Mouse (Mus musculus): ENCODE measurements around the gene M1ap. TPM values are rescaled to one million over a fixed set of nuclear protein-coding genes. Genes with fewer than 3 reads are reported as not detected.

Gene M1ap
- polyA plus RNA-seq, 1 experiment from 2014 or later: 12.3 TPM

GRCm38 (mm10) chr6:82916459-82916858 lies 30.2 kb upstream of the M1ap start:
- peaks cover 9% of the 10 kb centered on the region for H3K27me3 ChIP-seq
- no peak overlapping the region for H3K27ac ChIP-seq (replicated peaks)
- no peak overlapping the region for H3K4me3 ChIP-seq (replicated peaks)
- no peak for ATAC-seq (ENCODE audit: insufficient read depth)
- no peak overlapping the region for H3K9ac ChIP-seq
- 74% methylated on average over 4 of the region's 4 CpGs for WGBS (ENCODE audit: insufficient replicate concordance)
- H3K4me1 ChIP-seq (replicated peaks): no peaks in the 10 kb centered on the region; the same call in 1 of the 2 replicates
- H3K9me3 ChIP-seq (replicated peaks): no peaks in the 10 kb centered on the region
- H3K36me3 ChIP-seq (replicated peaks): no peaks in the 10 kb centered on the region
- H3K4me2 ChIP-seq: no peak overlapping the region

- WGBS (ENCODE audit: insufficient replicate concordance): 67% methylated on average over 26 of the region's 26 CpGs
- Histone ChIP-seq H3K4me2 (no peak overlapping the region), H3K27ac (replicated peaks) (no peak overlapping the region), H3K4me1 (replicated peaks) (no peaks in the 10 kb centered on the region; the same call in 1 of the 2 replicates), H3K27me3 (peaks cover 9% of the 10 kb centered on the region), H3K9me3 (replicated peaks) (no peaks in the 10 kb centered on the region), H3K4me3 (replicated peaks) (no peak overlapping the region), H3K9ac (no peak overlapping the region), H3K36me3 (replicated peaks) (no peaks in the 10 kb centered on the region)
- ATAC-seq (ENCODE audit: insufficient read depth): no peak
These were observed 29.5 kb upstream of the M1ap start for GRCm38 (mm10) chr6:82917076-82917777.

GRCm38 (mm10) chr6:82917778-82918129 lies 28.9 kb upstream of the M1ap start:
- H3K27ac ChIP-seq (replicated peaks): no peak overlapping the region
- no peak for ATAC-seq (ENCODE audit: insufficient read depth)
- H3K9ac ChIP-seq: no peak overlapping the region
- no peak overlapping the region for H3K4me3 ChIP-seq (replicated peaks)
- H3K4me2 ChIP-seq: no peak overlapping the region
- H3K9me3 ChIP-seq (replicated peaks): no peaks in the 10 kb centered on the region
- peaks cover 9% of the 10 kb centered on the region for H3K27me3 ChIP-seq
- 14% methylated on average over 8 of the region's 8 CpGs for WGBS (ENCODE audit: insufficient replicate concordance)
- no peaks in the 10 kb centered on the region; the same call in 1 of the 2 replicates for H3K4me1 ChIP-seq (replicated peaks)
- H3K36me3 ChIP-seq (replicated peaks): no peaks in the 10 kb centered on the region

- 60% methylated on average over 14 of the region's 14 CpGs for WGBS (ENCODE audit: insufficient replicate concordance)
- Histone ChIP-seq H3K9ac (no peak overlapping the region), H3K4me3 (replicated peaks) (no peak overlapping the region), H3K4me1 (replicated peaks) (no peaks in the 10 kb centered on the region; the same call in 1 of the 2 replicates), H3K4me2 (no peak overlapping the region), H3K27ac (replicated peaks) (no peak overlapping the region), H3K9me3 (replicated peaks) (no peaks in the 10 kb centered on the region), H3K36me3 (replicated peaks) (no peaks in the 10 kb centered on the region), H3K27me3 (peaks cover 9% of the 10 kb centered on the region)
- ATAC-seq (ENCODE audit: insufficient read depth): no peak
These were observed 28.3 kb upstream of the M1ap start for GRCm38 (mm10) chr6:82918371-82918770.

- Histone ChIP-seq H3K36me3 (replicated peaks) (no peaks in the 10 kb centered on the region), H3K4me1 (replicated peaks) (no peaks in the 10 kb centered on the region), H3K9ac (no peak overlapping the region), H3K9me3 (replicated peaks) (no peaks in the 10 kb centered on the region), H3K4me3 (replicated peaks) (no peak overlapping the region), H3K27me3 (peaks cover 9% of the 10 kb centered on the region), H3K4me2 (no peak overlapping the region), H3K27ac (replicated peaks) (no peak overlapping the region)
- 38% methylated on average over 8 of the region's 8 CpGs for WGBS (ENCODE audit: insufficient replicate concordance)
- ATAC-seq (ENCODE audit: insufficient read depth): no peak
These were observed 27.2 kb upstream of the M1ap start for GRCm38 (mm10) chr6:82919520-82919919.

- H3K4me3 ChIP-seq (replicated peaks): no peak overlapping the region
- H3K4me1 ChIP-seq (replicated peaks): no peaks in the 10 kb centered on the region
- no peak overlapping the region for H3K9ac ChIP-seq
- H3K4me2 ChIP-seq: no peak overlapping the region
- no peak for ATAC-seq (ENCODE audit: insufficient read depth)
- WGBS (ENCODE audit: insufficient replicate concordance): 38% methylated on average over 9 of the region's 9 CpGs
- no peaks in the 10 kb centered on the region for H3K9me3 ChIP-seq (replicated peaks)
- no peak overlapping the region for H3K27ac ChIP-seq (replicated peaks)
- H3K27me3 ChIP-seq: peaks cover 5% of the 10 kb centered on the region
- H3K36me3 ChIP-seq (replicated peaks): no peaks in the 10 kb centered on the region
These were observed 25.1 kb upstream of the M1ap start for GRCm38 (mm10) chr6:82921426-82922224.

- Histone ChIP-seq H3K9me3 (replicated peaks) (no peaks in the 10 kb centered on the region), H3K27ac (replicated peaks) (no peak overlapping the region), H3K9ac (no peak overlapping the region), H3K4me1 (replicated peaks) (no peaks in the 10 kb centered on the region), H3K27me3 (no peaks in the 10 kb centered on the region; the same call in 1 of the 2 replicates), H3K36me3 (replicated peaks) (no peaks in the 10 kb centered on the region), H3K4me3 (replicated peaks) (no peak overlapping the region), H3K4me2 (no peak overlapping the region)
- ATAC-seq (ENCODE audit: insufficient read depth): no peak
- 37% methylated on average over 3 of the region's 3 CpGs for WGBS (ENCODE audit: insufficient replicate concordance)
These were observed 21.7 kb upstream of the M1ap start for GRCm38 (mm10) chr6:82925005-82925404.

GRCm38 (mm10) chr6:82926106-82926505 lies 20.6 kb upstream of the M1ap start:
- no peaks in the 10 kb centered on the region for H3K4me1 ChIP-seq (replicated peaks)
- H3K9ac ChIP-seq: no peak overlapping the region
- peaks cover 6% of the 10 kb centered on the region; the same call in 1 of the 2 replicates for H3K27me3 ChIP-seq
- H3K27ac ChIP-seq (replicated peaks): no peak overlapping the region
- WGBS (ENCODE audit: insufficient replicate concordance): 59% methylated on average over 10 of the region's 10 CpGs
- ATAC-seq (ENCODE audit: insufficient read depth): no peak
- no peaks in the 10 kb centered on the region for H3K36me3 ChIP-seq (replicated peaks)
- H3K4me3 ChIP-seq (replicated peaks): no peak overlapping the region
- no peak overlapping the region for H3K4me2 ChIP-seq
- no peaks in the 10 kb centered on the region for H3K9me3 ChIP-seq (replicated peaks)

- Histone ChIP-seq H3K9me3 (replicated peaks) (no peaks in the 10 kb centered on the region), H3K27ac (replicated peaks) (no peak overlapping the region), H3K27me3 (peaks cover 7% of the 10 kb centered on the region; the same call in 1 of the 2 replicates), H3K4me2 (no peak overlapping the region), H3K4me3 (replicated peaks) (no peak overlapping the region), H3K4me1 (replicated peaks) (no peaks in the 10 kb centered on the region), H3K9ac (no peak overlapping the region), H3K36me3 (replicated peaks) (no peaks in the 10 kb centered on the region)
- no peak for ATAC-seq (ENCODE audit: insufficient read depth)
- WGBS (ENCODE audit: insufficient replicate concordance): 69% methylated on average over 7 of the region's 7 CpGs
These were observed 20.2 kb upstream of the M1ap start for GRCm38 (mm10) chr6:82926528-82926927.

GRCm38 (mm10) chr6:82927617-82928016 lies 19.1 kb upstream of the M1ap start:
- Histone ChIP-seq H3K27ac (replicated peaks) (no peak overlapping the region), H3K9ac (no peak overlapping the region), H3K27me3 (peaks cover 7% of the 10 kb centered on the region), H3K4me3 (replicated peaks) (no peak overlapping the region), H3K9me3 (replicated peaks) (no peaks in the 10 kb centered on the region), H3K4me1 (replicated peaks) (no peaks in the 10 kb centered on the region), H3K36me3 (replicated peaks) (no peaks in the 10 kb centered on the region), H3K4me2 (no peak overlapping the region)
- no peak for ATAC-seq (ENCODE audit: insufficient read depth)
- 44% methylated on average over 5 of the region's 5 CpGs for WGBS (ENCODE audit: insufficient replicate concordance)

- Histone ChIP-seq H3K4me1 (replicated peaks) (peaks cover 6% of the 10 kb centered on the region), H3K27ac (replicated peaks) (no peak overlapping the region), H3K36me3 (replicated peaks) (no peaks in the 10 kb centered on the region), H3K4me2 (no peak overlapping the region), H3K9ac (no peak overlapping the region), H3K4me3 (replicated peaks) (no peak overlapping the region), H3K9me3 (replicated peaks) (no peaks in the 10 kb centered on the region), H3K27me3 (peaks cover 46% of the 10 kb centered on the region)
- WGBS (ENCODE audit: insufficient replicate concordance): 68% methylated on average over 3 of the region's 3 CpGs
- no peak for ATAC-seq (ENCODE audit: insufficient read depth)
These were observed 12.0 kb upstream of the M1ap start for GRCm38 (mm10) chr6:82934616-82935230.

Data from liver, embryonic 15.5 days (tissue).